Mouse (Mus musculus) heart, postnatal 0 days (tissue): Measurements from ENCODE around the gene Rnls. TPM values are rescaled to one million over a fixed set of nuclear protein-coding genes. Genes with fewer than 3 reads are reported as not detected.

Experiments
- ATAC-seq: fragments of 200-750 bp; cut with Nextera tagmentation; 2 replicates; pipeline ENCODE4 v1.8.0; 2017; ENCODE audit warnings: low read depth, moderate number of reproducible peaks, moderate library complexity; ENCODE audit not compliant: insufficient read depth
- DNase-seq: peaks from one replicate; pipeline ENCODE4 v3.0.0-alpha.2; 2016; ENCODE audit warnings: low spot score
- H3K27ac ChIP-seq: fragments of 300-500 bp; sonication (generic); 2 replicates; pipeline ENCODE4 v1.5.1; 2014; ENCODE audit warnings: low read depth, mild to moderate bottlenecking
- H3K27me3 ChIP-seq: fragments of 300-500 bp; sonication (generic); 2 replicates; pipeline ENCODE4 v1.6.1; 2014; ENCODE audit warnings: low read length, mixed read lengths; ENCODE audit not compliant: control insufficient read depth, insufficient read depth
- H3K36me3 ChIP-seq: fragments of 300-500 bp; sonication (generic); replicated peaks from 2 replicates; pipeline ENCODE4 v1.6.1; 2014; ENCODE audit warnings: low read length, mixed read lengths; ENCODE audit not compliant: control insufficient read depth, insufficient read depth
- H3K4me1 ChIP-seq: fragments of 300-500 bp; sonication (generic); 2 replicates; pipeline ENCODE4 v1.6.1; 2014; ENCODE audit warnings: antibody characterized with exemption; ENCODE audit not compliant: control insufficient read depth, insufficient read depth
- H3K4me2 ChIP-seq: fragments of 300-500 bp; sonication (generic); 2 replicates; pipeline ENCODE4 v1.6.1; 2014; ENCODE audit warnings: low read depth, mild to moderate bottlenecking, low read length, moderate library complexity
- H3K4me3 ChIP-seq: fragments of 300-500 bp; sonication (generic); 2 replicates; pipeline ENCODE4 v1.5.1; 2014; ENCODE audit warnings: low read depth, low read length
- H3K9ac ChIP-seq: fragments of 300-500 bp; sonication (generic); replicated peaks from 2 replicates; pipeline ENCODE4 v1.6.1; 2014; ENCODE audit warnings: low read depth, low read length, mixed read lengths
- H3K9me3 ChIP-seq: fragments of 300-500 bp; sonication (generic); replicated peaks from 2 replicates; pipeline ENCODE4 v1.6.1; 2016; ENCODE audit warnings: low read length; ENCODE audit not compliant: control insufficient read depth
- CTCF ChIP-seq: IDR thresholded peaks from 2 replicates; pipeline ENCODE4 v1.5.1; 2016; ENCODE audit warnings: antibody characterized with exemption, control low read depth, low read depth
- EP300 ChIP-seq: IDR thresholded peaks from 2 replicates; pipeline ENCODE4 v1.6.1; 2016; ENCODE audit warnings: antibody characterized with exemption, low read depth
- WGBS: fragments of 180-500 bp; shearing (Covaris S2); extraction: QIAGEN DNeasy Blood & Tissue Kit; methylation state at CpG from one replicate; pipeline ENCODE4 v1.1.7; 2014; 5-methylcytosine and 5-hydroxymethylcytosine counted together
- polyA plus RNA-seq: library from polyadenylated mRNA; unstranded; fragments of >200 nt; fragmentation: Nextera tagmentation; extraction: Ambion mirVana; gene quantifications from 2 replicates; pipeline ENCODE4 v1.2.1, GENCODE M21; 2015
- total RNA-seq: library from RNA; depleted of rRNA; stranded (reverse); fragments of >200 nt; gene quantifications from 2 replicates; pipeline ENCODE4 v1.2.3, GENCODE M21; 2014; ENCODE audit warnings: low replicate concordance

Rnls gene
- total and polyA plus RNA-seq, 2 experiments from 2014 or later = 8.0 to 16.4 TPM

DNA sequence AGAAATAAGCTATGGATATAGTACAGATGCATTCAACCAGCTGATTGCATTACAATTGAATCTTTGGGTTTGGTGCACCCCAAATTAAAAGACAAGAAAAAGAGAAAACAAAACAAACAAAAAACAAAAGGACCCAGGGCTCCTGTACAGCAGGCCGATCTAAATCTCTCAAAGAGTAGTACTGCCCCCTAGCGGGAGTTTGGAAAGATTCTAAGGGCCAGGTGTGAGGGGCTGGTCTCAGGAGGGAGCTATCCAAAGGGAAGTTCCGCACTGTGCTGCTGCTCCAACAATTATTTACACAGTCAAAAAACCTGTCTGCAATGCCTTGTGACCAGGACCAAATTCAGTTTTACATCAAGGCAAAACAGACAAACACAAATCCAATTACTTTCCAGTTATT, 165.1 kb downstream of the Rnls start:
- H3K27ac ChIP-seq = no peak overlapping the region
- H3K4me2 ChIP-seq = no peak overlapping the region
- H3K9me3 ChIP-seq = no peaks in the 10 kb centered on the region
- no peak overlapping the region for H3K4me3 ChIP-seq
- no peaks in the 10 kb centered on the region for H3K36me3 ChIP-seq
- no peak for TF ChIP-seq EP300
- TF ChIP-seq CTCF = peak; percentile 79
- WGBS = 5% methylated on average over 3 of the region's 3 CpGs
- H3K9ac ChIP-seq = no peak overlapping the region
- no peaks in the 10 kb centered on the region; the same call in 1 of the 2 replicates for H3K4me1 ChIP-seq
- peak; percentile 56 for DNase-seq
- H3K27me3 ChIP-seq = no peaks in the 10 kb centered on the region
- ATAC-seq = peak; percentile 63

DNA sequence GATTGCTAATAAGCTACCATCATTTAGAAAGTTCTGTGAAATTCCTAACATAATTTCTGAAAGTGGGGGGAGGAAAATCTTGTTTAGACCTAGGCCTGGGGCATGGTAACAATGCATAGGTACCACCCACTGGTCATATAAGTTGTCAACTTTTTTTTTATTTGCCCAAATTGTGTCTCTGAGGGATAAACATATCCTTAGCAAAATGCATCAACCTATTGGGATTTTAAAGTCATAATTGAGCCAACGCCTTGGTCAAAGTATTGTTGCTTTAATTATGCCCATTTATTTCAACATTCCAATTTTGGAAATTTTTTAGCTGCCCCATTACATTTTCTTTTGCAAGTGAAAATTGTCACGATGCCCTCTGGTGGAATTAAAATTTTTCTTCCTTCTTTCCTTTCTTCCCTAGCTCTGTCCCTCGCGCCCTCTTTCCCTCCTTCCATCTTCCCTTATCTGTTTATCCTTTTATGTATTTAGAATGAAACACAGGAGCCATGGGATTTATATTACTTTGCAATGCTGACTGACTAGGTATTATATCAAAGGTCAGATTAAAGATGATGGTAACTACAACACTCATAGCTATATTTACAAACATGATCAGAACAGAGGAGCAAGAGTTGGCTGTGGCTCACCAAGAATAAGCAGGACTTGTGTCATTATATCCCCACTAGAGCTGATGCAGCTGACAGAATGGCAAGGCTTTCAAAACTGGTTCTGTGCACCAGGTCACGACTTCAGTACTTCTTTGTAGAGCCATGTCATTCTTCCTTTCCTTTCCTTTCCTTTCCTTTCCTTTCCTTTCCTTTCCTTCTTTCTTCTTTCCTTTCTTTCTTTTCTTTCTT, 166.0 kb downstream of the Rnls start:
- Histone ChIP-seq H3K4me3 (no peak overlapping the region), H3K4me2 (no peak overlapping the region), H3K27me3 (no peaks in the 10 kb centered on the region), H3K27ac (no peak overlapping the region), H3K9ac (no peak overlapping the region), H3K4me1 (no peaks in the 10 kb centered on the region; the same call in 1 of the 2 replicates), H3K36me3 (no peaks in the 10 kb centered on the region), H3K9me3 (no peaks in the 10 kb centered on the region)
- TF ChIP-seq CTCF = no peak; the same call in 1 of the 2 replicates
- TF ChIP-seq EP300 = no peak
- ATAC-seq = no peak
- WGBS = 67% methylated on average over 5 of the region's 5 CpGs
- DNase-seq = no peak

DNA sequence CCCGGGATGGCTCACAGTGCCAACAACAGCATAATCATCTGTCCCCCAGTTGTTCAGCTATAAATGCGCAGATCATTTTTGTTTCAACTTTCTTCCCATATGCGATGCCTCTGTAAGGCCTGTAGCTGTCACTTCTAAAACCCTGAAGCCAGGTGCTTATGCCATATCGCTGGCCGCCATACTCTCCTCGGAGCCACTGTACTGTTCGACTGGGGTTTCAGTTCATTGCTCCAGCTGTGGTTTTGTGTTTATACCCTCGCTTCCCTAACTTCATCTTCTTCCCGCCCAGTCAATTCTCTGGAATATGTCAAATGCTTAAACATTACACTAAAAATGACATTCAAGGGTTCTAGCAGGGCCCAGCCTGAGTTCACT, 167.1 kb downstream of the Rnls start:
- WGBS = 94% methylated on average over 9 of the region's 9 CpGs

GRCm38 (mm10) chr19:33224181-33225001, 167.7 kb downstream of the Rnls start:
- no peak for TF ChIP-seq EP300
- no peak for TF ChIP-seq CTCF
- Histone ChIP-seq H3K4me3 (no peak overlapping the region), H3K4me2 (peak overlapping the region; percentile 15; the same call in 1 of the 2 replicates), H3K9ac (no peak overlapping the region), H3K27me3 (no peaks in the 10 kb centered on the region), H3K36me3 (no peaks in the 10 kb centered on the region), H3K9me3 (no peaks in the 10 kb centered on the region), H3K27ac (no peak overlapping the region; the same call in 1 of the 2 replicates), H3K4me1 (no peaks in the 10 kb centered on the region; the same call in 1 of the 2 replicates)
- 52% methylated on average over 8 of the region's 8 CpGs for WGBS
- DNase-seq = no peak
- ATAC-seq = 0 out of 2 replicates have a peak, but pooled peaks have one; percentile 14

More for the DNA sequence above, 167.1 kb downstream of the Rnls start:
- Histone ChIP-seq H3K9me3 (no peaks in the 10 kb centered on the region), H3K36me3 (no peaks in the 10 kb centered on the region), H3K4me3 (no peak overlapping the region), H3K4me1 (no peaks in the 10 kb centered on the region; the same call in 1 of the 2 replicates), H3K9ac (no peak overlapping the region), H3K27ac (no peak overlapping the region), H3K27me3 (no peaks in the 10 kb centered on the region), H3K4me2 (no peak overlapping the region)
- TF ChIP-seq CTCF = no peak
- no peak for TF ChIP-seq EP300
- DNase-seq (no peak), ATAC-seq (no peak)

GRCm38 (mm10) chr19:33223766-33224165, 168.3 kb downstream of the Rnls start:
- TF ChIP-seq CTCF (no peak), EP300 (no peak)
- Histone ChIP-seq H3K9ac (no peak overlapping the region), H3K4me3 (no peak overlapping the region), H3K9me3 (no peaks in the 10 kb centered on the region), H3K4me2 (peak overlapping the region; percentile 15; the same call in 1 of the 2 replicates), H3K27ac (peak overlapping the region; percentile 59), H3K27me3 (no peaks in the 10 kb centered on the region), H3K36me3 (no peaks in the 10 kb centered on the region), H3K4me1 (no peaks in the 10 kb centered on the region; the same call in 1 of the 2 replicates)
- ATAC-seq = no peak
- WGBS = 57% methylated on average over 5 of the region's 5 CpGs
- no peak for DNase-seq
